ENCODE assay signal across 25 mouse cellular contexts in genomic region chr14:31620591-31621223, GRCm38 (mm10). TPM values are rescaled to one million over a fixed set of nuclear protein-coding genes. Genes with fewer than 3 reads are reported as not detected.
"Had no signal": no experiment of that assay in that cellular context is flagged by ENCODE, and none has a peak within 500 bp of the region (broad histone marks: within the 10 kb centered on the region; RNA-seq: fewer than 3 reads in every experiment).

No protein-coding gene starts in this region.

- H3K27ac ChIP-seq: kidney, postnatal 0 days; layer of hippocampus, adult 2 months; left cerebral cortex, adult 2 months; liver, embryonic 14.5 days; lung, embryonic 15.5 days; macrophage; midbrain, embryonic 12.5 days; midbrain, embryonic 15.5 days; neural tube, embryonic 12.5 days; neural tube, embryonic 15.5 days; stomach, postnatal 0 days had no signal

- DNase-seq: kidney, adult 9 months; kidney, postnatal 25 days; layer of hippocampus, postnatal 36 days; liver, postnatal 0 days; right cerebral cortex, adult 18-20 months; right cerebral cortex, postnatal 14 days; right cerebral cortex, postnatal 4 days; thymus, adult 2 months; thymus, postnatal 14 days; thymus, postnatal 4 days had no signal

- H3K9ac ChIP-seq: liver, embryonic 14.5 days; liver, postnatal 0 days; lung, embryonic 15.5 days; midbrain, embryonic 12.5 days; midbrain, embryonic 15.5 days; neural tube, embryonic 12.5 days; neural tube, embryonic 15.5 days had no signal

- H3K27me3 ChIP-seq: lung, embryonic 15.5 days; midbrain, embryonic 12.5 days; midbrain, embryonic 15.5 days; neural tube, embryonic 12.5 days; neural tube, embryonic 15.5 days had no signal

- H3K4me3 ChIP-seq: layer of hippocampus, adult 2 months; left cerebral cortex, adult 2 months; lung, embryonic 15.5 days; midbrain, embryonic 12.5 days; midbrain, embryonic 15.5 days; neural tube, embryonic 12.5 days; neural tube, embryonic 15.5 days had no signal

- ATAC-seq: liver, postnatal 0 days; midbrain, embryonic 15.5 days had no signal

- H3K36me3 ChIP-seq: lung, embryonic 15.5 days; midbrain, embryonic 12.5 days; midbrain, embryonic 15.5 days; neural tube, embryonic 12.5 days; neural tube, embryonic 15.5 days had no signal

- H3K9me3 ChIP-seq: lung, embryonic 15.5 days; midbrain, embryonic 12.5 days; midbrain, embryonic 15.5 days; neural tube, embryonic 12.5 days; neural tube, embryonic 15.5 days had no signal

- H3K4me2 ChIP-seq: lung, embryonic 15.5 days; midbrain, embryonic 12.5 days; midbrain, embryonic 15.5 days; neural tube, embryonic 12.5 days; neural tube, embryonic 15.5 days had no signal

- H3K4me1 ChIP-seq: midbrain, embryonic 12.5 days; midbrain, embryonic 15.5 days; neural tube, embryonic 12.5 days; neural tube, embryonic 15.5 days had no signal

RNA-seq across cellular contexts. Expression of gene Gm49387, which starts 20.0 kb away (rescaled TPM):
- total RNA-seq: layer of hippocampus, postnatal 10 days; layer of hippocampus, postnatal 36 days; left cerebral cortex, adult 2 months; liver, adult 2 months; megakaryocyte, adult 5-6 weeks had no signal
- polyA plus RNA-seq: kidney, postnatal 0 days; large intestine, adult 2 months; macrophage; thymus, adult 2 months had no signal

RNA-seq across cellular contexts. Expression of gene Colq, which starts 29.6 kb away (rescaled TPM):
- polyA plus RNA-seq: macrophage; midbrain, embryonic 15.5 days had no signal
